Mouse (Mus musculus) ES-Bruce4 (cell line): Measurements from ENCODE around the gene Jagn1. TPM values are rescaled to one million over a fixed set of nuclear protein-coding genes. Genes with fewer than 3 reads are reported as not detected.

Experiments
- H3K27ac ChIP-seq: 2 replicates; pipeline ENCODE4 v1.5.1; 2012; ENCODE audit warnings: low read length, inconsistent platforms; ENCODE audit not compliant: insufficient read depth
- H3K27me3 ChIP-seq: 2 replicates; pipeline ENCODE4 v1.6.1; 2012; ENCODE audit warnings: mild to moderate bottlenecking, low read length, inconsistent platforms; ENCODE audit not compliant: control insufficient read depth, poor library complexity, insufficient read depth, severe bottlenecking
- H3K36me3 ChIP-seq: 2 replicates; pipeline ENCODE4 v1.6.1; 2012; ENCODE audit warnings: inconsistent platforms, mild to moderate bottlenecking, low read length, moderate library complexity; ENCODE audit not compliant: control insufficient read depth, poor library complexity, insufficient read depth, severe bottlenecking
- H3K4me1 ChIP-seq: one replicate; pipeline ENCODE4 v1.8.1; 2011; ENCODE audit warnings: low read length; ENCODE audit not compliant: control insufficient read depth, insufficient read depth
- H3K4me3 ChIP-seq: 2 replicates; pipeline ENCODE4 v1.5.1; 2011; ENCODE audit warnings: low read depth, mild to moderate bottlenecking, low read length
- H3K9ac ChIP-seq: 2 replicates; pipeline ENCODE4 v1.6.1; 2012; ENCODE audit warnings: low read depth, mild to moderate bottlenecking, inconsistent platforms; ENCODE audit not compliant: poor library complexity, severe bottlenecking
- H3K9me3 ChIP-seq: replicated peaks from 2 replicates; pipeline ENCODE4 v1.6.1; 2012; ENCODE audit warnings: mild to moderate bottlenecking, low read length, inconsistent platforms; ENCODE audit not compliant: control insufficient read depth, poor library complexity, insufficient read depth, severe bottlenecking
- CTCF ChIP-seq: IDR thresholded peaks from one replicate; pipeline ENCODE4 v1.8.1; 2011; ENCODE audit warnings: low read depth, low read length
- EP300 ChIP-seq: IDR thresholded peaks from 2 replicates; pipeline ENCODE4 v1.6.1; 2011; ENCODE audit warnings: low read depth, low read length; ENCODE audit not compliant: insufficient read depth
- POLR2A ChIP-seq: IDR thresholded peaks from one replicate; pipeline ENCODE4 v1.8.1; 2011; ENCODE audit warnings: low read length; ENCODE audit not compliant: insufficient read depth
- polyA plus RNA-seq: library from polyadenylated mRNA; stranded (reverse); fragments of >200 nt; gene quantifications from 2 replicates; pipeline ENCODE4 v1.2.4, GENCODE M21; 2011; ENCODE audit warnings: low read depth; ENCODE audit not compliant: missing spikeins, insufficient read depth, insufficient read length

Jagn1 gene
- polyA plus RNA-seq, 1 experiment, result 34.3 TPM

- H3K36me3 ChIP-seq, result no peaks in the 10 kb centered on the region
- H3K27me3 ChIP-seq, result no peaks in the 10 kb centered on the region
- no peaks in the 10 kb centered on the region for H3K9me3 ChIP-seq
- H3K27ac ChIP-seq, result no peak overlapping the region
- peak overlapping the region; percentile 44 for H3K9ac ChIP-seq
- H3K4me1 ChIP-seq, result no peaks in the 10 kb centered on the region
- H3K4me3 ChIP-seq, result peak overlapping the region; percentile 60
- TF ChIP-seq CTCF, result peak; percentile 91
- TF ChIP-seq POLR2A, result no peak
- TF ChIP-seq EP300, result 0 out of 2 replicates have a peak, but pooled peaks have one; percentile 19
These were observed 52.0 kb downstream of the Jagn1 start for GRCm38 (mm10) chr6:113494258-113494788.

- H3K27ac ChIP-seq, result no peak overlapping the region
These were observed 52.8 kb downstream of the Jagn1 start for GRCm38 (mm10) chr6:113495071-113495675.

More at GRCm38 (mm10) chr6:113495071-113495675, 52.8 kb downstream of the Jagn1 start:
- Histone ChIP-seq H3K4me3 (peak overlapping the region; percentile 39), H3K27me3 (no peaks in the 10 kb centered on the region), H3K36me3 (no peaks in the 10 kb centered on the region), H3K9ac (peak overlapping the region; percentile 44), H3K9me3 (no peaks in the 10 kb centered on the region), H3K4me1 (no peaks in the 10 kb centered on the region)
- no peak for TF ChIP-seq POLR2A
- no peak for TF ChIP-seq CTCF
- TF ChIP-seq EP300, result no peak

Other genes starting within 250 kb of the Jagn1 start
- 1.7 and 2.5 TPM in 2 replicates for gene Lhfpl4, start 247.2 kb upstream of the Jagn1 start, polyA plus RNA-seq
- 58.8 and 62.4 TPM in 2 replicates for gene Mtmr14, start 204.7 kb upstream of the Jagn1 start, polyA plus RNA-seq
- gene Cpne9, start 160.3 kb upstream of the Jagn1 start, polyA plus RNA-seq, result 3.7 and 5.3 TPM in 2 replicates
- gene Brpf1, start 135.4 kb upstream of the Jagn1 start, polyA plus RNA-seq, result 26.7 and 27.0 TPM in 2 replicates
- 24.2 and 26.8 TPM in 2 replicates for gene Ogg1, start 115.6 kb upstream of the Jagn1 start, polyA plus RNA-seq
- 7.6 and 7.7 TPM in 2 replicates for gene Camk1, start 98.6 kb upstream of the Jagn1 start, polyA plus RNA-seq
- 41.0 and 41.4 TPM in 2 replicates for gene Tada3, start 64.7 kb upstream of the Jagn1 start, polyA plus RNA-seq
- gene Arpc4, start 64.5 kb upstream of the Jagn1 start, polyA plus RNA-seq, result 120 and 130 TPM in 2 replicates
- 2.9 and 3.8 TPM in 2 replicates for gene Ttll3, start 53.3 kb upstream of the Jagn1 start, polyA plus RNA-seq
- 13.8 and 32.6 TPM in 2 replicates for gene Rpusd3, start 23.2 kb upstream of the Jagn1 start, polyA plus RNA-seq
- not detected in 2 replicates for gene Cidec, start 6.8 kb upstream of the Jagn1 start, polyA plus RNA-seq
- 3.1 and 4.9 TPM in 2 replicates for gene Il17re, start 15.9 kb downstream of the Jagn1 start, polyA plus RNA-seq
- 3.3 TPM in 2 replicates for gene Il17rc, start 28.9 kb downstream of the Jagn1 start, polyA plus RNA-seq
- gene Creld1, start 40.7 kb downstream of the Jagn1 start, polyA plus RNA-seq, result 23.2 and 30.7 TPM in 2 replicates
- gene Prrt3, start 59.4 kb downstream of the Jagn1 start, polyA plus RNA-seq, result 0.51 TPM in 1 of 2 replicates, not detected in the other
- gene Emc3, start 89.1 kb downstream of the Jagn1 start, polyA plus RNA-seq, result 28.4 and 33.5 TPM in 2 replicates
- 76.2 and 85.4 TPM in 2 replicates for gene Fancd2, start 89.1 kb downstream of the Jagn1 start, polyA plus RNA-seq
- not detected in 2 replicates for gene Fancd2os, start 158.1 kb downstream of the Jagn1 start, polyA plus RNA-seq
- 96.3 and 105 TPM in 2 replicates for gene Brk1, start 162.2 kb downstream of the Jagn1 start, polyA plus RNA-seq
- 12.9 and 22.0 TPM in 2 replicates for gene Vhl, start 181.4 kb downstream of the Jagn1 start, polyA plus RNA-seq
- gene Irak2, start 195.9 kb downstream of the Jagn1 start, polyA plus RNA-seq, result 6.6 and 10.1 TPM in 2 replicates